Mouse (Mus musculus) mouse trophoblast stem cell (cell line): ENCODE data around the gene Olfr481.

Experiments used
- in situ Hi-C, 2 experiments: fragments of 300-500 bp; cut with MseI, MboI; formaldehyde crosslinking; loops; 2 replicates in 1 of 2; 3 replicates in 1 of 2; pipeline ENCODE4 v1.15.1; 2025

The Olfr481 gene

GRCm38 (mm10) chr7:108079555-108079954 is at the start of gene Olfr481:
TSS of gene Olfr481 (plus strand) at chr7:108079855.
- in situ Hi-C loops, result no loop called here

GRCm38 (mm10) chr7:108033889-108034288 is 45.8 kb upstream of the Olfr481 start, which contains the start of gene Olfr478:
TSS of gene Olfr478 (minus strand) at chr7:108033989.
- in situ Hi-C loops, result no loop called here

GRCm38 (mm10) chr7:108050393-108050792 is 29.3 kb upstream of the Olfr481 start, which contains the start of gene Olfr479:
TSS of gene Olfr479 (plus strand) at chr7:108050693.
- in situ Hi-C loops, result no loop called here

- in situ Hi-C loops, result no loop called here
These were observed 12.4 kb upstream of the Olfr481 start, which contains the start of gene Olfr480 for GRCm38 (mm10) chr7:108067246-108067645. TSS of gene Olfr480 (minus strand) at chr7:108067346.

GRCm38 (mm10) chr7:108097486-108097885 is 17.8 kb downstream of the Olfr481 start, which contains the start of gene Olfr482:
TSS of gene Olfr482 (minus strand) at chr7:108097586.
- in situ Hi-C loops, result no loop called here

GRCm38 (mm10) chr7:108100549-108100948 is 20.9 kb downstream of the Olfr481 start, which contains the start of gene Olfr483:
TSS of gene Olfr483 (plus strand) at chr7:108100849.
- in situ Hi-C loops, result no loop called here

GRCm38 (mm10) chr7:108120681-108121080 is 41.0 kb downstream of the Olfr481 start:
- in situ Hi-C loops, result no loop called here

- in situ Hi-C loops, result no loop called here
These were observed 41.8 kb downstream of the Olfr481 start for GRCm38 (mm10) chr7:108121416-108121815.

GRCm38 (mm10) chr7:108127349-108127748 is 47.7 kb downstream of the Olfr481 start, which contains the start of gene Olfr484:
TSS of gene Olfr484 (minus strand) at chr7:108127449.
- in situ Hi-C loops, result no loop called here
